Mouse (Mus musculus) common myeloid progenitor, adult 5-6 weeks (primary cell): Measurements from ENCODE around the gene Tmem174. TPM values are rescaled to one million over a fixed set of nuclear protein-coding genes. Genes with fewer than 3 reads are reported as not detected.

Experiments
- ATAC-seq: replicated peaks from 2 replicates; pipeline ENCODE4 v1.8.0; 2016; ENCODE audit warnings: low read depth, mild to moderate bottlenecking, moderate TSS enrichment, inconsistent platforms; ENCODE audit not compliant: poor library complexity, severe bottlenecking
- total RNA-seq: library from RNA; stranded (forward); fragments of 200-1000, 187-1606 nt; gene quantifications from 2 replicates; pipeline ENCODE4 v1.2.3, GENCODE M21; 2017

Tmem174 gene
- total RNA-seq = not detected in 2 replicates

DNA sequence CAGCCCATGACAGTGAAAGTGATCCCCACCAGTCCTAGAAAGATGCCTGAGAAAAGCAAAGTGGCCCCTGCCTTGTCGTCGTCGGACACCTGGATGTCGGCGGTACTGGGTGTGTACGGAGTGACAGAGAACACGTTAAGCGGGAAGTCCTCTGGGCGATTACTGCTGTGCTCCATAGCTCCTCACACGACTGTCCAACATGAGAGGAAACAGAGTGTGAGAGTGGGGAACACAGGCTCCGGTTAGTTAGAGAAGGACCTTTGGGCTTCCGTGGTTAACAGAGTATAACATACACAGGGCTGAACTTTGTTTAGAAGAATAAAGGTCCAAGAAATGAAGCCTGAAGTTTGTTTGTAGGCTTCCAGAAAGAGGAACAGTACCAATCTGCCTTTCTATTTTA is at the start of gene Tmem174:
Tmem174 (minus strand) TSS at position 266 of the 400 bp plus-strand sequence.
- ATAC-seq = no peak

DNA sequence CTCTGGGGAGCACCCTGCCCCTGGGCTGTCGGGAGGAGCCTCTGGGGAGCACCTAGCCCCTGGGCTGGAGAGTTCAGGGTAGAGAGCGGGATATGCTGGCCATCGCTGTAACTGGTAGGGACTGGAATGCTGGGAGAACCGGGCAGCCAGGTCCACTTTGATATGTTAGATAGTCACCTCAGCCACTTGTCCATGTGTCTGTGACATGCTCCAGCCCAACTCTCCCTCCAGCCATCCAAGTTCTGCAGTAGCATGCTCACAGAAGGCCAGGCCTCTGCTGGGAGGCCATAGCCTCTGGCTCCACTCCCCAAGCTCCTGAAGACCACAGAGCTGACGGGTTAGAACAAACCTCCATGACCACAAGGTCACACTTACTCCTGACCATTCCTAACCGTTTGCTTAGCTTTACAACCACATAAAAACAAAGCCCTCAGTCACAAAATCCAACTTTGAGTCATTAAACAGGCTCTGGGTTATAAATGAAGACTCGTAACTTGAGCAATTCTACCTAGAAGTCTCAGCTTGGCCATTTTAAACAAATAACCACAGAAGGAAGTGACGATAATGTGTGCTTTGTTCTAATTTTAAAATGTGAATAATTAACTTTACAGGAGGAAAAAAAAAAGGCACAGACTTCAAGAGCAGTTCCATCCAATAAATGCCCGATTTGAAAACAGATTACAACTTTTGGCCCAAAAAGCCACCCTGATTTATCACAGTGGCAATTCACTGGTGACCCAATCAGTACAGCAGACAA is 47.1 kb upstream of the Tmem174 start:
- no peak for ATAC-seq

DNA sequence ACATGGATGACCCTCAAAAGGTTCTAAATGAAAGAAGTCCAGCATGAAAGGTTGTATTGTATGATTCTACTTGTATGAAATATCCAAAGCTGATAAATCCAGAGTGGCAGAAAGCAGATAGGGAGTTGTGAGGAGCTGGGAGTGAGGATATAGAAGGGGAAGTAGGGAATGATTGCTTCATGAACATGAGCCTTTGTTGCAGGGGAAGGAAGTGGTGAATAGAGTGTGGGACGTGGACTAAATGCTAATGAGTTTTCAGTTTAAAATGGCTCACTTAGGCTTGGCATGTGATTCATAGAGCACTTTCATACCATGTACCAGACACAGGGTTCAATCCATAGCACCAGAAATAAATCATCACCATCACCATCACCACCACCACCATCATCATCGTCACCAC is 46.2 kb upstream of the Tmem174 start:
- no peak for ATAC-seq

DNA sequence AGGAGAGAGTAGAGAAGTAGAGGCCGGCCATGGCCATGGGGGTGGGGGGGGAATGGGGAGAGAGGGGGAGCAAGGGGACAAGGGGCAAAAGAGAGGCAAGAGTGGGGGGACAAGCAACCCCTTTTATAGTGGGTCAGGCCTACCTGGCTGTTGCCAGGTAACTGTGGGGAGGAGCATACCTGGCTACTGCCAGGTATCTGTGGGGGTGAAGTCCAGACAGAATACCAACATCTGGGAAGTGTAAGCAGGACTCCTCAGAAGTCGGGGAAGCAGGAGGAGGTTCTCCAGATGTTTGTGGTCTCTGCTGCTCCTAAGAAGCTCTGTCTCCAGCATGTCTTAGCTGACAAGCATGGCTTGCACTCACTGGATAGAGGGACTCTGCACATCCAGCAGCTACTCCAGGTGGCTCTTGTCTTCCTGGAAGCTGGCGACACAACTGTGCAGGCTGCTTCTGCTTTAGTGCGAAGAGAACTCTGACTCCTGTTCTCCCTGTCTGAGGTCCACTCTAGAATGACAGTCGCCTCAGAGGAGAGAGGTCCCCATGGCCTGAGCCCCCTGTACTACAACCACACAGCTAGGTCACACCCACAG is 43.4 kb upstream of the Tmem174 start:
- no peak for ATAC-seq

DNA sequence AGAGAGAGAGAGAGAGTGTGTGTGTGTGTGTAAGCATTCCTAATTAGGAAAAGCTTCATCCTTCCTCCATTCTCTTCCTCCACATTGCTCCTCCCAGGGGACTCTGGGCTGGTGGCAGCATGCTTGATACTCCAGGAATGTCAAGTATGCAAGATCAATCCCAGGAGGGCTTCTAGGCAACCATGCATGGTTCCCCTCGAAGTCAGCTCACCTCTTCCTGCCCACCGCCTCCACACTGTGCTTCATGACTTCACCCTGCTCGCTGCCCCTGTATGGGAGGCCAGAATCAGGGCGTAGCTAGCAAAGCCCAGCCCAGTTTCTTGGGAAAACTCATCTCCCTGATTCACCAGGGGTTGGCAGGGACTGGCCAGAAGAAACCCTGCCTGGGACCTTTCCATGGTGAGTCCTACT is 42.4 kb upstream of the Tmem174 start:
- no peak for ATAC-seq

DNA sequence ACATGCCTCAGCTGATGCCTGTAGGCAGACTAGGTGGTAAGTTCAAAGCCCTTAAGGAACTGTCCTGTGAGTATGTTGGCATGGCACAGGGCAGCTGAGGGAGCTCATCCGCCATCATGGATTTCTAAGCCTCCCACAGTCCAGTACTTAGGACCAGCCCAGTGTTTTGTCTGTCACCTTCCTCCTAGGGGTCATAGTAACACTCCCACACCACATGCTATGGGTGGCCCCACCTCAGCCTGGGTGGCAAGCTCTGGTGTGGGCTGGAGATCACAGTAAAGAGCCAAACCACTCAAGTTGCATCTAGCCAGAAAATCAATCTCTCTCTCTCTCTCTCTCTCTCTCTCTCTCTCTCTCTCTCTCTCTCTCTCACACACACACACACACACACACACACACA is 42.0 kb upstream of the Tmem174 start:
- no peak for ATAC-seq

DNA sequence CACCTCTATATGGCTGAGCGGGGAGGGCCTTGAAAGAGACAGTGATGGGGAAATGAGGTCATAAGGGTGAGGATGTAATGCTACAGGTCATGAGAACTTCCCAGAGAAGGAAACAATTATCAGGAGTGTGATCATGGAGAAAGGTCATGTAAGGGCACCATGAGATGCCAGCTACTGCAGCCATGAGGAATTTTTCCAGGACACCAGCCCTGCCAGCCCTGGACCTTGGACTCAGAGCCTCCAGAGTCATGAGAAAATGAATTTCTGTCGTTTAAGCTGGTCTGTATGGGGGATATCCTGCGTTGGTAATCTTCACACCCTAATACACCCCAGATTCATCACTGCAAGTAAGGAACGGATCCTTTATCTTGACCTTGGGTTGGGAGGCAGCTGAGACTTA is 36.7 kb upstream of the Tmem174 start:
- no peak for ATAC-seq

DNA sequence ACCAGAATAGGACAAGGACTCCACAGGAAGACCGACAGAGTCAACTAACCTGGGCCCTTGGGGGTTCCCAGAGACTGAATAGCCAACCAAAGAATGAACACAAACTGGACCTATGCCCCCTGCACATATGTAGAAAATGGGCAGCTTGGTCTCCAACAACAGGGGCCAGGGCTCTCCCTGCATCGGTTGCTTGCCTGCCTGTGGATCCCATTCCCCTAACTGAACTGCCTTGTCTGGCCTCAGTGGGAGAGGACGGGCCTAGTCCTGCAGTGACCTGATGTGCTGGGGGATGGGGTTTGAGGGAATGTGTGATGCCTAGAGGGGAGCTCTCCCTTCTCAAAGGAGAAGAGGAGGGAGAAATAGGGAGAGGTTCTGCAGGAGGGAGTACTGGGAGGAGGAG is 32.1 kb upstream of the Tmem174 start:
- ATAC-seq = no peak

DNA sequence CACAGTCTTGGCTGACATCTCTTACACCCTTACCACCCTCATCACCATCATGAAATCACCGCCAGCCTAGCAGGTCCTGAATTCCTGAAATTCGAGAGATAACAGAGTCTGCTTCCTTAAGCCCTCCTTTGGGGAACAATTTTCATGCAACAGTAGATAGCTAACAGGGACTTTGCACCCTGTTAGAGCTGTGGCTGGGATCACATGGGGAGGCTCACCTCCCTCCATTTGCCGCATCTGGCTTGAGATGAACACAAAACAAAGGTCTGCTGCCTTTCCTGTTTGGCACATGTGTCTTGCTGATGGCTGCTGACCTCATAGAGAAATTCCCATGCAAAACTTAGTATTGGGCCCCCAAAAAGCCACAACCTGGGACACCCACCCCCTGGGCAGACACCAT is 30.1 kb upstream of the Tmem174 start:
- ATAC-seq = no peak

DNA sequence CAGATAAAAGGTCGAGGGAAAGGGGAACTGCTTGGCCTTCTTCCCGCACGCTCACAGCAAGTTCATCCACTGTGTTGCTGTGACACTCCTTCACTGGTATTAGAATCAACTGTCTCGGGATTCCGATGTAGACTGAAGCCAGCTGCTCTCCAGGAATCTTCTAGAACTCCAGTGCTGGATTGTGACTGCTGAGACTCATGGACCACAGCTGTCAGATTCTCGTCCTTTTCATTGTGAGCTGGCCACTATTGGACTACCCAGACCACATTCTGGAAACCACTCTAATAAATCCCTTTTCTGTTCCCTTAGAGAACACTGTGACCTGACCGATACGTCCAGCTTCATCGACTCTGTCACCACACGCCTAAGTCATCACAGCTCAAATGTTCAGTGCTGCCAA is 28.0 kb upstream of the Tmem174 start:
- no peak for ATAC-seq

DNA sequence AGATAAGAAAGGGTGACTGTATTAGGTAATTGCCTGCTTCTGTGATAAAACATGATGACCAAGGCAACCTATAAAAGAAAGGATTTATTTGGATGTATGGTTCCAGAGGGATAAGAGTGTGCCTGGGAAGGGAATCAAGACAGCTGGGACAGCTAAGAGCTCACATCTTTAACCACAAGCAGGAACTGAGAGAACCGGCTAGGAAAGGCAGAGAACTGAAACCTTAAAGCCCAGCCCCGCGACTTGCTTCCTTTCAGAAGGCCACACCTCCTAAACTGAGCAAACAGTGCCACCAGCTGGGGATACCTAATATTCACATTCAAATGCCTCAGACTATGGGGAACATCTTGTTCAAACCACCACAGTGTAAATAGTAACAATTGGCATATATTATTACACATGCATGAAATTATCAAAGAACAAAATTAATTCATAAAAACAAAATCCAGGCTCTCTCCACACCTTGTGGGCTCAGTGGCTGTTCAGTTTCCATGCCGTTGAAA is 25.0 kb upstream of the Tmem174 start:
- ATAC-seq = no peak

DNA sequence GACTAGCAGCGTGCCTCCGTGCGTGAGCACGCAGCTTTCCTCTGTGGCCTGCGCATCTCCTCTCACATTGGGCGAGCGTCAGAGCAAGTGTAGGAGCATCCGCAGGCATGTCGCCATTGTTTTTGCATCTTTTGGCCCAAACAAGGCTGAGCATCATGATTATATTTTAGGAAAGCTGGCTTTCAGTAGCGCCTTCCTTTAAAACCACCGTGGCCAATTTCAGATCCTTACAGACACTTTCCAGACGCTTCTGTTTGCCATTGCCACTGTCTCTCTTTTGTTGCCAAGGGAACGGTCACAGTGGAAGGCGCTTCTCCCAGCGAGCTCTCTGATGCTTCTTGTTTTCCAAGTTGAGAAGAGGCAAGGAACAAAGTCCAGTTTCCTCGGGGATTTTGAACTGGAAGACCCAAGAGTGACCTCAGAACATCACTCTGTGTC is 18.8 kb upstream of the Tmem174 start:
- ATAC-seq = no peak

DNA sequence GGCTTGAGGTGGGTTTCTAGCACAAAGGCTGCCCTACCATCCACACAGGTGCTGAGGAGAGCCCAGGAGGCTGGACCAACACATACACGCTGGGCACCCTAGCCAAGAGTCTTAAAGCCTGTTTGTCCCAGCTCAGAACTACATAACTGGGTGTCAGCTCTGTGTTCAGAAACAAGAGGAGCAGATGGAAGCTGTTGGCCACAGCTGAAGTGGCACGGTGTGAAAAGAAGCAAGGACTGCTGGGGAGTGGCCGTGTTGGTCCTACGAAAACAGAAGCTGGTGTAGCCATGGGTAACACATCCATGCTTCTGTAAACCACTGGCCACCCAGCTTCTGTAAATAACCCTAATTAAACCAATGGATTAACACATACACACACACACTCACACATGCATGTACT is 18.1 kb upstream of the Tmem174 start:
- no peak for ATAC-seq

DNA sequence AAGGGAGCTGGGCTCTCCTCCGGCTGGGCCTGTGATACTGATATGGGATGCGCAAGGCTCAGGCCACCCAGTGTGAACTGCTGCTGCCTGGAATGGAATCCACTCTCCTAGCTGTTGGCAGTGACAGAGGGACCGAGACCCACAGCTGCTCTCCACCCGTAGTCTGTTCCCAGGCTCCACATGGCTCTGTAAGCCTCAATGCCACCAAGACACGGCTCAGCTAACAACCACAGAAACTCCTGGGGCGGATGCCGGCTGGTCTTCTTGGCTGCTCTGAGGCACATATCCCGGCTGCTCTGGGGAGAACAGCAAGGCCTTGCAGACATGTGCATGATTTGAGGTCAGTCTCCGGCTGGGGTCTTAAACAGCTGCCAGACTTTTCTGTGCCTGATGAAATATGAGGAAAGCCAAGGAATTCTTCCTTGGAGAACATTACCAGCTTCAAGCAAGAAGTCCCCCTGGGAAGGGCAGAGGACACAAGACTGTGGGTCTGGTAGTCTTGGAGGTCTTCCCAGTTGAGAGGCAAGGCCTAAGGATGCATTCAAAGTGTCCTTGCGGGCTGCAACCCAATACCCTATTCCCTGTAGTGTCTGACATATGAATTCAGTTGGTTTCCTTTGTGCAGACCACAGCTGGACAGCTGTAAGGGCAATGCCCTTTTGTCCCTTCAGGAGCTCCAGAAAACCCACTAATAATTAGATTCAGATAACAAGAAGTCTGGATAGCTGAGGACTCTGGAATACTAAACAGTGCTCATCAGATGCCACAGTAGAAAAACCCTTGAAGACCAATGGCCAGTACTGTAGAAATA is 17.1 kb upstream of the Tmem174 start:
- ATAC-seq = no peak

DNA sequence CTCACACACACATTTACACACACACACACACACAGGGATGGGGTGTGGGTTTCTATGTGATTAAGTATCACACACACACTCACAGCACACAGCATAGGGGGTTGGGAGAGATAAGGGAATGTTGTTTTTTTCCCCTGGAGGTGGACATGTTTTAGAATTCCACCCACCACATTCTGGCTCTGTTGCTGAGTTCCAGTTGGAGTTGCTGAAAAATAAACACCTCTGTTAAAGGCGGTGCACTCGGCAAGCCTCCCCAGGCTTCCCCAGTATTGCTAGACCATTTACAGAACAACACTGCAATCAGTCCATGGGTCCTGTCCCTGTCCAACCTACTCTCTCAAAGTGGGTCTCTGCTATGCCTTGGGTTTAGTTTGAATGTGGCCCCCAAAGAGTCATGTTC is 15.0 kb upstream of the Tmem174 start:
- ATAC-seq = no peak

DNA sequence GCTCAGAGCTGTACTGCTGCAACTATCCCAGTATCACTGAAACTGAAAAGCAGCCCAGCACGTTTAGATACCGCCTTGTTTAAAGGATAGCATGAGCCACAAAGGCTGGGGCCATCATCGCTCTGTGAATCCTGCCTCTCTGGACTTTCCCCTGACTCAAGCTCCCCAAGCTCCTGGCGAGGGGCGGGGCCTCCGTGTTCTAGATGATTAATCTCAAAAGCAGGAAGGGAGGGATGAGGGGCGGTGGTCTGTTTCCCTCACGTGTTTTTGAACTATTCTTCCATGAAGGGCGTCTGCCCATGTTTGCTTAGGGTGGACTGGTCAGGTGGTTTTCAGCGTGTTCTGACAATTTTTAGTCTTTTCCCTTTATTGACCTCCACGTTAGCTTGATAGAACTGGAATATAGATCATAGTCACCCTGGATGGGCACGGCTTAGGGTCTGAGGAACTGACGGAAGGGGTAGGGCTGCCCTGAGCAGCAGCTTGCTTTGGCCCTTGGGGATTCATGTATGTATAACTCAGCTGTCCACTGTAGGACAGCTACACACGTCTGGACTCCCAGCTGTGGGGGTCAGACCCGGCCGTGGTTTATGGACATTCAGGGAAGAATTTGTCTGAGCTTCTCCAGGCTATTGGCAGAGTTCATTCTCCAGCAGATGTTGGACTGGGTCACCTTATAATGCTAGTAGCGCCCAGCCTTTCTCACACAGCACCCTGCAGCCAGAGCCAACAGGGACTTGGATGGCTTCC is 14.2 kb upstream of the Tmem174 start:
- ATAC-seq = no peak

DNA sequence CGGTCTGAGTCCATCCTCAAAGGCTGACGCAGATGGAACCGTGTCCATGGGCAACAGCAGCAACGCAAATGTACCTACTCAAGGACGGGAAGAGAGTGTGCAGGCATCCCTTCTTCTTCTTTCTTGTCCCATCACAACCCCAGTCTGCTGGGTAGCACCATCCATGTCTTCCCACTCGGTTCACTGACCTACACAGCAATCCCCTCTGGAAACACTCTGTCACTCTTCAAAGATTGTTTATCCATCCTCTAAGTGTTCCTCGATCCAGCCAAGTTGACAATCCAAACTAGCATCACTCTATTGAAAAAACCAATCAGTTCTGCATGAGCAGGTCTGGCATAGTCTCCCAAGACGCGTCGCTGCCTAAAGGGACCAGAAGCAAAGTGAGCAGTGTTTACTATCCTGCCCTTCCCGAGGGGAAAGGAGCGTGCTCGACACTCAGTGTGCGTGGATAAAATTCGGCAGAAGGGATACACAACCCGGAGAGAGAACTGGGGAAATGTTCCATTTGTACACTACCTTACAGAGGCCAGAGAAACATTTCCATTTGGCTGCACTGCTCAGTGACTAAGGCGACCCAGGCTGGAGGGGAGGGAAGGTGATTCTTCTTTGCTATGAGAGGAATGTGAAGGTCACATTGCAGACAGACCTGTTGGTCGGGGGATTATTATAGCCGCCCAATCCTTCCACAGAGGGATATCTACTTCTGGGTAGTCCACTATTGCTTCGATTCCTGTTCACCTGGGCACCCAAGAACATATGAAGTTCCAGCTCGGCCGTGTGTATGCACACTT is 10.8 kb upstream of the Tmem174 start:
- ATAC-seq = no peak

DNA sequence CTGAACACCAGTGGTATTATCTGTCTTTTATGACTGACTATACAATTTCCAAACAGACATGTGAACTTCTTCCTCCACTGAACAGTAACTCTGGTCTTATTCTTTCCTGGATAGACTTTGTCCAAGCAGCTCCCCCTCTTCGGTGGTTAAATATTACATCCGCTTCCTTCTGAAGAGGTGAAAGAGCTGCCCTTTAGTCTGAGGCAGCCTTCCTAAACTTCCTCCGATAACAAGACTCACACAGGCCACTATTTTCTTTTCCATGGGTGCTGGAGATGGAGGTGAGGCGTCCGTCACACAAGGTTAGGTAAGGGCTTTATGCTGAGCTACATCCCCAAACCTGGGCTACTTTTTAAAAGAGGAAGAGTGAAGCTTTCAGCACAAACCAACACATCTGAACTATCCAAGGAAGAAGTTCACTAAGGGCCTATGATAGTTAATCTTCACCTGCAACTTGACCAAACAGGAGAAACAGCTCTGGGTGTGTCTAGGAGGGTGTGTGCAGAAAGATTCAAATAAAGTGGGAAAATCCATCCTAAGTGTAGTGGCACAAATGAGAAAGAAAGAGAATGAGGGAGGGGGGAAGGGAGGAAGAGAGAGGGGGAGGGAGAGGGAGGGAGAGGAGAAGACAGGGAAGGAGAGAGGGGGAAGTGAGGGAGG is 1.4 kb upstream of the Tmem174 start:
- no peak for ATAC-seq

DNA sequence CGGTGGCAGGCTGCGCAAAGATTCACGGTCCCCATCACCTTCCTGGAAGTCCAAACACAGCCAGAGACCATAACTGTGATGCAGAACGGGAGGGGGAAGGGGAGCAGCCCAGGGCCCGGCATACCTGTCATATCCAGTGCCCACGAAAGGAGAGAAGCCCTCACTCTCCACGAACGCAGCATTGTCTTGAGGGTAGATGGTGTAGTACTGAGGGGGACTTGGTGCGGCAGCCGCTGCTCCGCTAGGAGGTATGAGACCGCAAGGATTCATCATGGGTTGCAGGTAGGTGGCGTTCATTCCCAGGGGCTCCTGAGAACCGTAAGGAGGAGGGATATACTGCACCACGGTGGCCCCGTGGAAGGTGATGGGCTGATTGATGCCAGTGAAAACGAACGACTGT is 639 bp downstream of the Tmem174 start:
- no peak for ATAC-seq
